Mouse (Mus musculus): ENCODE results near the gene Slit3.
A peak's percentile ranks its signal among the peaks of the same experiment; 100 is the strongest.

Slit3 gene

GRCm38 (mm10) chr11:35125108-35125490 is 4.1 kb downstream of the Slit3 start:
- no peak for DNase-seq

GRCm38 (mm10) chr11:35131740-35132139 is 10.7 kb downstream of the Slit3 start:
- no peak for DNase-seq

- no peak for DNase-seq
Measured at GRCm38 (mm10) chr11:35136625-35137024, 15.6 kb downstream of the Slit3 start.

- DNase-seq, result no peak
Measured at GRCm38 (mm10) chr11:35140092-35140491, 19.1 kb downstream of the Slit3 start.

- DNase-seq, result no peak
Measured at GRCm38 (mm10) chr11:35142202-35142601, 21.2 kb downstream of the Slit3 start.

GRCm38 (mm10) chr11:35142698-35143360 is 21.8 kb downstream of the Slit3 start:
- peak; percentile 63 for DNase-seq

GRCm38 (mm10) chr11:35147818-35148445 is 26.9 kb downstream of the Slit3 start:
- no peak for DNase-seq

GRCm38 (mm10) chr11:35151539-35151951 is 30.5 kb downstream of the Slit3 start:
- no peak for DNase-seq

GRCm38 (mm10) chr11:35152875-35153274 is 31.9 kb downstream of the Slit3 start:
- DNase-seq, result no peak

- no peak for DNase-seq
Measured at GRCm38 (mm10) chr11:35154449-35154848, 33.4 kb downstream of the Slit3 start.

- no peak for DNase-seq
Measured at GRCm38 (mm10) chr11:35155281-35155680, 34.3 kb downstream of the Slit3 start.

- no peak for DNase-seq
Measured at GRCm38 (mm10) chr11:35156676-35157075, 35.7 kb downstream of the Slit3 start.

GRCm38 (mm10) chr11:35160682-35161211 is 39.7 kb downstream of the Slit3 start:
- DNase-seq, result no peak

- no peak for DNase-seq
Measured at GRCm38 (mm10) chr11:35163396-35163795, 42.4 kb downstream of the Slit3 start.

- no peak for DNase-seq
Measured at GRCm38 (mm10) chr11:35167176-35167575, 46.2 kb downstream of the Slit3 start.

- DNase-seq, result no peak
Measured at GRCm38 (mm10) chr11:35171505-35171904, 50.5 kb downstream of the Slit3 start.

- no peak for DNase-seq
Measured at GRCm38 (mm10) chr11:35177564-35177963, 56.5 kb downstream of the Slit3 start.

GRCm38 (mm10) chr11:35178144-35178817 is 57.3 kb downstream of the Slit3 start:
- DNase-seq, result peak; percentile 70

GRCm38 (mm10) chr11:35179305-35179704 is 58.3 kb downstream of the Slit3 start:
- no peak for DNase-seq

- DNase-seq, result no peak
Measured at GRCm38 (mm10) chr11:35182887-35183286, 61.9 kb downstream of the Slit3 start.

- DNase-seq, result no peak
Measured at GRCm38 (mm10) chr11:35194826-35195225, 73.8 kb downstream of the Slit3 start.

- DNase-seq, result no peak
Measured at GRCm38 (mm10) chr11:35196777-35197176, 75.8 kb downstream of the Slit3 start.

- DNase-seq, result no peak
Measured at GRCm38 (mm10) chr11:35198537-35199088, 77.6 kb downstream of the Slit3 start.

- DNase-seq, result no peak
Measured at GRCm38 (mm10) chr11:35202332-35202731, 81.3 kb downstream of the Slit3 start.

All from right cerebral cortex, postnatal 14 days (tissue).